Mouse (Mus musculus) liver, adult 2 months (tissue): ENCODE results near the gene Meis1.

Source experiments
- CTCF ChIP-seq: fragments of 200-500 bp; IDR thresholded peaks from 2 replicates; pipeline ENCODE4 v1.5.1; 2011; ENCODE audit warnings: low read depth, low read length, control low read depth
- POLR2A ChIP-seq: fragments of 200-500 bp; IDR thresholded peaks from 2 replicates; pipeline ENCODE4 v1.6.1; 2011; ENCODE audit warnings: low read length, control low read depth; ENCODE audit not compliant: insufficient read depth; ENCODE audit errors: extremely low read depth

GRCm38 (mm10) chr11:18878016-18878415 is 140.8 kb downstream of the Meis1 start:
- no peak for TF ChIP-seq CTCF
- TF ChIP-seq POLR2A = no peak
